Mouse (Mus musculus) erythroblast, embryonic 14.5 days (primary cell): ENCODE measurements around the gene Cct5.

Experiments used
- GATA1 ChIP-seq: IDR thresholded peaks from 2 replicates; pipeline ENCODE4 v1.6.1; 2012; ENCODE audit warnings: low read length, inconsistent platforms, mixed read lengths
- TAL1 ChIP-seq: IDR thresholded peaks from 3 replicates; pipeline ENCODE4 v1.6.1; 2012; ENCODE audit warnings: low read length, inconsistent platforms, mixed read lengths

DNA sequence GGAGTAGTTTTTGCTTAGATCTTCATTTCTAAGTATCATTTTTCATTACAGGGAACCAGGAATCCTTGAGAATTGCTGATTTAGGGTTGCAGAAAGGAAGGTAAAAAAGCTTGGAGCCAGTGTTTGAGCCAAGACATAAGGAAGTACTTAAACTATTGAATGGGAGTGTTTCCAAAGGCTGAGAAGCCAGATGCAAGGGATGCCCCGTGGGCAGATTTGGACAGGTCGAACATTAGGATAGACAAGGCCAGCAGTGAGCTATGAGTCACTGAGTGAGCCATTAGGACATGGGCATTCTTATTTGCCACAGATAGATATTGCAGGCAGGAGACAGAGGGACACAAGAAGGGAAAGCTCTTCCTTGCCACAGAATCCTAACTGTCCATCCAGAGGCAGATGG, 13.1 kb upstream of the Cct5 start:
- TF ChIP-seq TAL1: no peak
- no peak for TF ChIP-seq GATA1
